Mouse (Mus musculus) testis, adult 10 weeks (tissue): Measurements from ENCODE around the gene Mt3. TPM values are rescaled to one million over a fixed set of nuclear protein-coding genes. Genes with fewer than 3 reads are reported as not detected.

Source experiments
- polyA plus RNA-seq: library from polyadenylated mRNA; stranded (reverse); fragments of 350-450 nt; fragmentation: Illumina TruSeq; extraction: RNeasy Lipid Tissue Mini Kit (QIAGEN cat#74804); gene quantifications from one replicate; pipeline ENCODE4 v1.2.3, GENCODE M21; 2014; ENCODE audit warnings: low read depth, low replicate concordance

Mt3 gene
- polyA plus RNA-seq = not detected

GRCm38 (mm10) chr8:94152513-94153300, at the start of gene Mt3:
TSS of gene Mt3 (plus strand) at chr8:94152607.

GRCm38 (mm10) chr8:94136933-94137332, 15.5 kb upstream of the Mt3 start, which contains the start of gene Mt4:
TSS of gene Mt4 (plus strand) at chr8:94137197.

DNA sequence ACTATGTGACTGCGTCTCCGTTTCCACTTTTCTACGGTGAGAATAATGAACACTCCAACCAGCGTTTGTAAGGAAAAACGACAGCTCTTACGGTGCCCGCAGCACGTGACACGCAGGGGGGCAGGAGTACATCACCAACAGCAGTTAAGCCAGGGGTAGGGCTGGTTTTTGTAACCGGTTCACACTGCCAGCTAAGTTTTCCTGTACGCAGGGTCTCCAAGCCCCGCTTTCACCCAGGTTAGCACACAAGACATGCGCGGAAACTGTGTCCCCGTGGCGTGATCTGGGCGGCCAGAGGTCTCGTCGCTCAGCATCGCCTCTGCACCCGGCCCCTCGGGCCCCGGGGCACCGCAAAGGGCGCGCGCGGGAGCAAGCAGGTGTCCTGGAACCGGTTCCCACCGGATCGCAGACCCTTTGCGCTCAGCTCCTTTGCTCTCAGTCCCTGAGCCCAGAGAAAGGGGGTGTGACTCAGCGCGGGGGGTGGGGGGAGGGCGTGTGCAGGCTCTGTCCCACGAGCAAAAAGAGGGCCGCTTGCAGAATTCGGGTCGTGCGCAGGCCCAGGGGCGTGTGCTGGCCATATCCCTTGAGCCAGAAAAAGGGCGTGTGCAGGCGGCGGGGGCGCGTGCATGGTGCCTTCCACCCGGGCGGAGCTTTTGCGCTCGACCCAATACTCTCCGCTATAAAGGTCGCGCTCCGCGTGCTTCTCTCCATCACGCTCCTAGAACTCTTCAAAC, 19.8 kb downstream of the Mt3 start, which contains the start of gene Mt2:
Gene Mt2, plus strand, starts transcription at position 590 of the 734 bp plus-strand sequence.

DNA sequence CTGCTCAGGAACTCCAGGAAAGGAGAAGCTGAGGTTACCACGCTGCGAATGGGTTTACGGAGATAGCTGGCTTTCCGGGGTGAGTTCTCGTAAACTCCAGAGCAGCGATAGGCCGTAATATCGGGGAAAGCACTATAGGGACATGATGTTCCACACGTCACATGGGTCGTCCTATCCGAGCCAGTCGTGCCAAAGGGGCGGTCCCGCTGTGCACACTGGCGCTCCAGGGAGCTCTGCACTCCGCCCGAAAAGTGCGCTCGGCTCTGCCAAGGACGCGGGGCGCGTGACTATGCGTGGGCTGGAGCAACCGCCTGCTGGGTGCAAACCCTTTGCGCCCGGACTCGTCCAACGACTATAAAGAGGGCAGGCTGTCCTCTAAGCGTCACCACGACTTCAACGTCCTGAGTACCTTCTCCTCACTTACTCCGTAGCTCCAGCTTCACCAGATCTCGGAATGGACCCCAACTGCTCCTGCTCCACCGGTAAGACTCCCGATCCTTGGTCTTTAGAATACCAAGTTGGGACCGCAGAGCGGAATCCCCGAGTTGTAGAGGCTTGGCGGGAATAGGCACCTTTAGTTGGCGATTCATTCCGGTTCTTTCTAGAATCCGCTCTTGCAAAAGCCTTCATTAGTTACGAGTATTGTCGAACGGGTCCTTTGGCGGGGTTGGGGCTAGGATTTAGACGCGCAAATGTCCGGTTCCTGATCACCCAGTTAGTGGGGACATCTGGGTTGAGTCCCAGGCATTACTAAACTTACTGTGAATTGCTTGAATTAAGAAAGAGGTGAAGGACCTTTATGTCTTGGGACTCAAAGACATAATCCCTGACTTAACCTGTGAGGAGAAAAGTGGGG, 26.7 kb downstream of the Mt3 start, which contains the start of gene Mt1:
Gene Mt1, plus strand, starts transcription at position 226 of the 856 bp plus-strand sequence.

Other genes with a start within 250 kb of the Mt3 start
- gene Amfr, start 139.8 kb upstream of the Mt3 start, polyA plus RNA-seq = 100 TPM
- 224 TPM for gene Nudt21, start 115.6 kb upstream of the Mt3 start, polyA plus RNA-seq
- gene Ogfod1, start 115.4 kb upstream of the Mt3 start, polyA plus RNA-seq = 16.9 TPM
- gene Bbs2, start 53.7 kb upstream of the Mt3 start, polyA plus RNA-seq = 21.2 TPM
- gene Mt4, start 15.4 kb upstream of the Mt3 start, polyA plus RNA-seq = not detected
- gene Mt2, start 20.1 kb downstream of the Mt3 start, polyA plus RNA-seq = 42.6 TPM
- 26.5 TPM for gene Mt1, start 26.5 kb downstream of the Mt3 start, polyA plus RNA-seq
- gene Nup93, start 62.0 kb downstream of the Mt3 start, polyA plus RNA-seq = 23.6 TPM
- 0.66 TPM for gene Slc12a3, start 176.6 kb downstream of the Mt3 start, polyA plus RNA-seq
- gene Herpud1, start 233.8 kb downstream of the Mt3 start, polyA plus RNA-seq = 100 TPM